Mouse (Mus musculus): ENCODE data around the gene Tmem14a. TPM values are rescaled to one million over a fixed set of nuclear protein-coding genes. Genes with fewer than 3 reads are reported as not detected.

Tmem14a gene
- total and polyA plus RNA-seq, 2 experiments from 2014 or later, result 1.5 to 9.1 TPM

GRCm38 (mm10) chr1:21235359-21235758, 17.0 kb downstream of the Tmem14a start:
- Histone ChIP-seq H3K9ac (replicated peaks; ENCODE audit: low read depth, low read length) (no peak overlapping the region), H3K4me1 (ENCODE audit: control insufficient read depth, insufficient read depth) (no peaks in the 10 kb centered on the region), H3K4me2 (ENCODE audit: low read depth, low read length) (no peak overlapping the region), H3K4me3 (ENCODE audit: low read depth, low read length) (no peak overlapping the region), H3K27ac (ENCODE audit: low read depth) (no peak overlapping the region), H3K36me3 (replicated peaks; ENCODE audit: control insufficient read depth, insufficient read depth, low read length) (no peaks in the 10 kb centered on the region), H3K27me3 (ENCODE audit: control insufficient read depth, insufficient read depth, low read length) (no peaks in the 10 kb centered on the region), H3K9me3 (replicated peaks; ENCODE audit: control insufficient read depth, low read length) (no peaks in the 10 kb centered on the region)
- TF ChIP-seq CTCF (IDR thresholded peaks at IDR 0.05; ENCODE audit: low read depth) (no peak), EP300 (IDR thresholded peaks at IDR 0.05; ENCODE audit: low read depth) (no peak)
- ATAC-seq (ENCODE audit: insufficient read depth, low read depth), result no peak
- 73% methylated on average over 6 of the region's 6 CpGs for WGBS
- no peak for DNase-seq (ENCODE audit: low spot score)

- Histone ChIP-seq H3K4me3 (ENCODE audit: low read depth, low read length) (no peak within 1 kb of the TSS), H3K36me3 (replicated peaks; ENCODE audit: control insufficient read depth, insufficient read depth, low read length) (no peaks in the 10 kb centered on the region), H3K4me2 (ENCODE audit: low read depth, low read length) (no peak within 1 kb of the TSS), H3K27ac (ENCODE audit: low read depth) (no peak within 1 kb of the TSS), H3K27me3 (ENCODE audit: control insufficient read depth, insufficient read depth, low read length) (no peaks in the 10 kb centered on the region), H3K9ac (replicated peaks; ENCODE audit: low read depth, low read length) (no peak within 1 kb of the TSS), H3K9me3 (replicated peaks; ENCODE audit: control insufficient read depth, low read length) (no peaks in the 10 kb centered on the region), H3K4me1 (ENCODE audit: control insufficient read depth, insufficient read depth) (no peaks in the 10 kb centered on the region)
- TF ChIP-seq EP300 (IDR thresholded peaks at IDR 0.05; ENCODE audit: low read depth), result no peak
- no peak for TF ChIP-seq CTCF (IDR thresholded peaks at IDR 0.05; ENCODE audit: low read depth)
- DNase-seq (ENCODE audit: low spot score) (no peak), ATAC-seq (ENCODE audit: insufficient read depth, low read depth) (no peak)
- 89% methylated on average over 8 of the region's 8 CpGs for WGBS
Observed at GRCm38 (mm10) chr1:21239911-21240898, 21.8 kb downstream of the Tmem14a start, which contains the start of gene Gsta3. Gene Gsta3, plus strand, starts transcription at chr1:21240589.

GRCm38 (mm10) chr1:21241096-21241495, 22.7 kb downstream of the Tmem14a start:
- DNase-seq (ENCODE audit: low spot score), result no peak
- H3K9ac ChIP-seq (replicated peaks; ENCODE audit: low read depth, low read length), result no peak overlapping the region
- H3K27me3 ChIP-seq (ENCODE audit: control insufficient read depth, insufficient read depth, low read length), result no peaks in the 10 kb centered on the region
- no peak overlapping the region for H3K27ac ChIP-seq (ENCODE audit: low read depth)
- no peak overlapping the region for H3K4me2 ChIP-seq (ENCODE audit: low read depth, low read length)
- no peaks in the 10 kb centered on the region for H3K4me1 ChIP-seq (ENCODE audit: control insufficient read depth, insufficient read depth)
- H3K9me3 ChIP-seq (replicated peaks; ENCODE audit: control insufficient read depth, low read length), result no peaks in the 10 kb centered on the region
- no peak for ATAC-seq (ENCODE audit: insufficient read depth, low read depth)
- H3K4me3 ChIP-seq (ENCODE audit: low read depth, low read length), result no peak overlapping the region
- 72% methylated on average over 1 of the region's 1 CpGs for WGBS
- TF ChIP-seq EP300 (IDR thresholded peaks at IDR 0.05; ENCODE audit: low read depth) (no peak), CTCF (IDR thresholded peaks at IDR 0.05; ENCODE audit: low read depth) (no peak)
- no peaks in the 10 kb centered on the region for H3K36me3 ChIP-seq (replicated peaks; ENCODE audit: control insufficient read depth, insufficient read depth, low read length)

DNA sequence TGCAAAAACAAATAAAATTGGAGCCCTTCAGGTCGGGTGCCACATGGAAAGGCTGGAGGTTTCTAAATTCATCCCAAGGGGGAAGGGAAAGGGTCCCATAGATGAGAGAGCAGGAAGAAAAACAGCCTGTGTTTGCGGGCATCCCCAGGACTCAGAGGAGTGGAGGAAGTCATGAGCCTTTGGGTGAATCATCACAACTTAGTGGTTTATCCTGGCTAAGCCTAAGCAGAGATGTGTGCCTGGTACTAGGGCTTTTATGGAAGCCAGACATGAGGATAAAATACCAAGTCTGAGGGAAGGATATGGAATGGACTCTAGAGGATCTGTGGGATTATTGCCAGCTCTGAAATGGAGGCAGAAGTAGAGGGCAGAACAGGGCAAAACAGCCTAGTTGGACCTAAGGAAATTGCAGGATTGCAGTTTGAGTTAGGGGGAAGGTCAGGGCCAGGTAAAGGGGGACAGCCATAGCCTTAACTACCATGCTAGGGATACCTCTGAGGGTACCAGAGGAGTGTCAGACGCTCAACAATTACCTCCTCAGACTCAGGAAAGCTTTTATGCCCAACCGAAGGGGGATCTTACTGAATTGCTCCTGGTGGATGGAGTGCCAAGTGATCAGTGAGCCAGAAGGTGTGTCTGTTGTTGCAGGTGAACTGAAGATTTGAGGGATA, 26.1 kb downstream of the Tmem14a start:
- 57% methylated on average over 4 of the region's 4 CpGs for WGBS
- Histone ChIP-seq H3K9me3 (replicated peaks; ENCODE audit: control insufficient read depth, low read length) (no peaks in the 10 kb centered on the region), H3K4me3 (ENCODE audit: low read depth, low read length) (no peak overlapping the region), H3K27me3 (ENCODE audit: control insufficient read depth, insufficient read depth, low read length) (no peaks in the 10 kb centered on the region), H3K4me1 (ENCODE audit: control insufficient read depth, insufficient read depth) (no peaks in the 10 kb centered on the region), H3K4me2 (ENCODE audit: low read depth, low read length) (no peak overlapping the region), H3K27ac (ENCODE audit: low read depth) (no peak overlapping the region), H3K9ac (replicated peaks; ENCODE audit: low read depth, low read length) (no peak overlapping the region), H3K36me3 (replicated peaks; ENCODE audit: control insufficient read depth, insufficient read depth, low read length) (no peaks in the 10 kb centered on the region)
- no peak for ATAC-seq (ENCODE audit: insufficient read depth, low read depth)
- DNase-seq (ENCODE audit: low spot score), result no peak
- TF ChIP-seq EP300 (IDR thresholded peaks at IDR 0.05; ENCODE audit: low read depth), result no peak
- no peak for TF ChIP-seq CTCF (IDR thresholded peaks at IDR 0.05; ENCODE audit: low read depth)

DNA sequence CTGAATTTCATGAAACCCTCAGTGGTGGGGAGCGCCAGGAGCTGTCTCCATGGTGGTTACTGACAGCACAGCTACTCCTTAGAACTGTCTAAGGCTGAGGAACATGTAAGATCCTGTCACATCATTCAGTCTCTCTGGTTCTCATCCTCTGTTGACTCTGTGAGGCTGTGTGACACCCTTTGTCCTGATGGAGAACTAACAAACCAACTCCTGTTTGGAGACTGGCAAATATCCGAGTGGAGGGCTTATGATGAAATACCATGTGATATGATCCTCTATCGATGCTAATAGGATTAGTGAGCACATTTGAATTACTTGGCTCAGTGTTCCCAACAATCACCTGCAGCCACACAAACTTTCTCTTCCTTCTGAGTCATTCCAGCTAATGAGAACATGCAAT, 27.8 kb downstream of the Tmem14a start:
- Histone ChIP-seq H3K27ac (ENCODE audit: low read depth) (no peak overlapping the region), H3K9ac (replicated peaks; ENCODE audit: low read depth, low read length) (no peak overlapping the region), H3K4me1 (ENCODE audit: control insufficient read depth, insufficient read depth) (no peaks in the 10 kb centered on the region), H3K4me2 (ENCODE audit: low read depth, low read length) (no peak overlapping the region), H3K4me3 (ENCODE audit: low read depth, low read length) (no peak overlapping the region), H3K36me3 (replicated peaks; ENCODE audit: control insufficient read depth, insufficient read depth, low read length) (no peaks in the 10 kb centered on the region), H3K9me3 (replicated peaks; ENCODE audit: control insufficient read depth, low read length) (no peaks in the 10 kb centered on the region), H3K27me3 (ENCODE audit: control insufficient read depth, insufficient read depth, low read length) (no peaks in the 10 kb centered on the region)
- no peak for ATAC-seq (ENCODE audit: insufficient read depth, low read depth)
- no peak for DNase-seq (ENCODE audit: low spot score)
- TF ChIP-seq CTCF (IDR thresholded peaks at IDR 0.05; ENCODE audit: low read depth), result no peak
- TF ChIP-seq EP300 (IDR thresholded peaks at IDR 0.05; ENCODE audit: low read depth), result no peak
- 65% methylated on average over 3 of the region's 3 CpGs for WGBS
